Mouse (Mus musculus): ENCODE measurements around the gene Fndc3b. TPM values are rescaled to one million over a fixed set of nuclear protein-coding genes. Genes with fewer than 3 reads are reported as not detected.
A peak's percentile ranks its signal among the peaks of the same experiment; 100 is the strongest.

Fndc3b gene
- polyA plus RNA-seq, 1 experiment from 2014 or later: 4.7 TPM

DNA sequence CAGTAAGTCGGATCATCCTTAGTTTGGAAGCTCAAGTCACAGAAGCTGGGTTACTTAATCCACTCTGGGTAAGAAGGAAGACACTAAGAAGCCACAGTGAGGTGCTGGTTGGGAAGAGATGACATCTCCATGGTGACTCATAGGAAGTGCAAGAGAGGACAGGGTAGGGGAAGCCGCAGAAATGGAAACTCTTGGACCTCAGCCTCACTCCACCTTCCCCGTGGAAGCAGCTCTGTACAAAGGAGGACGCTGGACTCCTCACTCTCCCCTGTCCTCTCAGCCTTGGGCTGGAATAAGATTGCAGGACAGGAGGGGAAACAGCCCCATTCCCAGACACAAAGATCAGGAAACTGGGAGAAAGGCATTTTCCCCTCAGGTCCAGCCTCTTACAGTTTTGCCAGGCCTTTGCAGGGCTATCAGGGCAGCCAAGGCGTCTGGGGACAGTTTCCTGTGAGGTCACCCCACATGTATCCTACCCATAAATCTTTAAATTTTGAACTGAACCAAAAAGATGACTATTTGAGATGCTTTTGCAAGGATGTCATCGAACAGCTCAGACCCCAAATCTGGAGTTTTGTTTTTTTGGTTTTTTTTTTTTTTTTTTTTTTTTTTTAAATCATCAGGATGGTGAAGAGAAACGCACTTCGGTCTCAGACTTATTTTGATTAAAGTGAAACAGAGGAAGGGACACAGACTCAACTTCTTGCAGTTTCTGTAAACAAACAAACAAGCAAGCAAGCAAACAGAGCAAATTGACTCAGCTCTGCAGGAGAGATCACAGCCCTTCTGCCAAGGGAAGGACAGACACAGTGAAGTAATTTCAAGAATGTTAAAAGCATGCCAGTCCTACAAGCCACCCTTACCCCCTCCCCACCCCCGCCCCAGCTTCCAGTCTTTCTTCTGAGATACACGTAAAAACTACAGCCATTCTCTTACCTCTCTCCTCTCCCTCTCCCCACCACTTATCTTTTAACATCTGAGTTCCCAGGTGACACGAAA, 126.2 kb downstream of the Fndc3b start:
- H3K27ac ChIP-seq: peak overlapping the region; percentile 15; the same call in 1 of the 2 replicates
- no peaks in the 10 kb centered on the region for H3K27me3 ChIP-seq
- WGBS (ENCODE audit: insufficient replicate concordance): 33% methylated on average over 11 of the region's 11 CpGs
- H3K4me1 ChIP-seq (replicated peaks): peaks cover 21% of the 10 kb centered on the region
- H3K4me3 ChIP-seq (replicated peaks): no peak overlapping the region
- H3K4me2 ChIP-seq: no peak overlapping the region
- H3K9ac ChIP-seq: no peak overlapping the region
- ATAC-seq (ENCODE audit: low read depth) (no peak), DNase-seq (no peak)
- no peaks in the 10 kb centered on the region for H3K9me3 ChIP-seq (replicated peaks)
- H3K36me3 ChIP-seq: no peaks in the 10 kb centered on the region

DNA sequence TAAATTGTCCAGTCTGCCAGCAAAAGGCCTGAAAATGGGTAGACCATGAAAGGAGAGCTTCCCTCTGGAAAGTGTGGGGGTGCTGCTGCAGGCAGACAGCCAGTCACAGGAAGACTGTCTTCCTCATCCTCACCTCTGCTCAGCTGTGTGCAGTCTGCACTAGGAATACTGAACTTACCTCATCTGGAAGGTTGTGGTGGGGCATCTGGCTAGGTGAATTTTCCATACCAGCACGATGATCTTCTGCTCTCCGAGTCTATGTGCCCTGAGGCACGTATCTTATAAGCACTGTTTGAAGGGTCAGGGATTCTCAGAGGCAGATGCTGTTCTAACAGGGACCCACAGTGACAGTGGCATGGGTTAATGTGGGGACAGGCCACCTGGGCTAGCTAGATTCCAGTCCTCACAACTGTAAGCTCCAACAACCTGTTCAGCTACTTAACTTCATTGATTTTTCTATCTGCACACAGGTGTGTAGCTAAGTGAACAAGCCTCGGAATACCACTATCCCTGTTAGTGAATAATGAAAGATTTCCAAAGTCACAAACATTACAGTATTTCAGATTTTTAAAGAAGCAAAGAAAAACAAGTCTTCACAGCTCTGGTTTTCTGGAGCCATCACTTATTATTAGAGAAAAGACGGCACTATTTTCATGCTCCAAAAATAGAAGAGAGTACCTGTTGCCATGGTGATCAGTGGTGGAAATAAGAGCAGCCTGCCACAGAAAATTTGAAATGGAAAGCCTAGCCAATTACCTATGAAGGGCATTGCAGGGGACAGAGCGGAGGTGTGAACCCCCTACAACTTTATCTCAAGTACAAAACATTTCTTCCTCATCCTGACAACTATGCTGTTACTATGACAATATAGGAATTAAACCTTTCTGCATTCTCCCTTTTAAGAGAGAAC, 128.9 kb downstream of the Fndc3b start:
- WGBS (ENCODE audit: insufficient replicate concordance): 61% methylated on average over 6 of the region's 6 CpGs
- H3K9me3 ChIP-seq (replicated peaks): no peaks in the 10 kb centered on the region
- no peaks in the 10 kb centered on the region for H3K36me3 ChIP-seq
- ATAC-seq (ENCODE audit: low read depth) (no peak), DNase-seq (no peak)
- no peaks in the 10 kb centered on the region for H3K27me3 ChIP-seq
- H3K4me3 ChIP-seq (replicated peaks): no peak overlapping the region
- no peak overlapping the region for H3K27ac ChIP-seq
- H3K9ac ChIP-seq: no peak overlapping the region
- H3K4me1 ChIP-seq (replicated peaks): peaks cover 21% of the 10 kb centered on the region
- H3K4me2 ChIP-seq: no peak overlapping the region

DNA sequence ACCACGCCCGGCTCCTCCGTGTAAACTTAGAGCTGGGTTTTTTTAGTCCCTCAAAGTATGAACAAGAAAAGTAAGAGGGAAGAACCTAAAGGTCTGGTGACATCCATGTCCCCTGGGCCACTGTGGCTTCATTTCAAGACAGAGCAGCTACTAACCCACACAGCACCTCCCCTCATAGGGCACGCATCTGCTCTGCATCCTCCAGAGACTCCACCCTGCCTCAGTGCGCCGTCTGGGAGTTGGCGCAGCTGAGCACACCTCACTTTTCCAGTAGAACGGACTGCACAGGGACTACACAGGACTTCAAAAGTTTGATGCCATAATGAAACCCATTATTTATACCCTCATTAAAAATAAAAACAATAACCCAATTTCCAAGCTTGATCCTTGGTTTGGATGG, 130.2 kb downstream of the Fndc3b start:
- Histone ChIP-seq H3K4me2 (no peak overlapping the region), H3K9me3 (replicated peaks) (no peaks in the 10 kb centered on the region), H3K27ac (no peak overlapping the region), H3K4me1 (replicated peaks) (peaks cover 13% of the 10 kb centered on the region), H3K36me3 (no peaks in the 10 kb centered on the region), H3K27me3 (no peaks in the 10 kb centered on the region), H3K4me3 (replicated peaks) (no peak overlapping the region), H3K9ac (no peak overlapping the region)
- WGBS (ENCODE audit: insufficient replicate concordance): 77% methylated on average over 8 of the region's 8 CpGs
- DNase-seq: no peak
- no peak for ATAC-seq (ENCODE audit: low read depth)

DNA sequence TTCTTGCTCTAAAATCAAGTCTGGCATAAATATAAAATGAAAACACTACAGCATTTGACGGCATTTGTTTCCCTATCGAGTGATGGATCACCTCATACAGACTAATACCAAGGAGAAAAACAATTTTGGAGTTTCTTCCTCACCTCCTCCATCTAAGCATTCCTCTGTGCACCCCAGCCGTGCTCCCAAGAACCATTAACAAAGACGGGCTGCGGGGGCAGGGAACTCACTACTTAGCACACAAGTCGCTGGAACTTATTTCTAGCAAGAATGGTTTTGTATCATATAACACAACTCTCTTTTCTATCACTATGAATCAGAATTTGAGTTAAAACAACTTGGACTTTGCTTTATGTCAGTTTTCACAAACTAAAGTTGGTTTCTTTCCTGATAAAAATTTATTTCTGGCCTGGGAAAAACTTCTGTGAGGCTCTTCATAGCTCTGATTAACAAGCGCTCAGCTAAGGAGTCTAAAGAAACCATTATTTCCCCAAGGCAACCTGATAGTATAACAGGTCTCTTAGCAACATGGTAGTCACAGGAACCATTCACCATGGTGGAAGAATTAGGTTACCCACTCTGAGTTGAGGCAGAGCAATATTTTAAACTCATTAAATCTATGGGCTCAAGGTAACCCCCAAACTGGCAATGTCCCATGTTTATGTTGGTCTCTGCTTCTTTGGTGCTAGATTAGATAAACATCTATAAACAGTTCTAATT, 131.1 kb downstream of the Fndc3b start:
- Histone ChIP-seq H3K36me3 (no peaks in the 10 kb centered on the region), H3K9me3 (replicated peaks) (no peaks in the 10 kb centered on the region), H3K4me1 (replicated peaks) (peaks cover 11% of the 10 kb centered on the region), H3K4me3 (replicated peaks) (no peak overlapping the region), H3K27me3 (no peaks in the 10 kb centered on the region), H3K27ac (no peak overlapping the region), H3K4me2 (no peak overlapping the region), H3K9ac (no peak overlapping the region)
- ATAC-seq (ENCODE audit: low read depth) (no peak), DNase-seq (no peak)
- WGBS (ENCODE audit: insufficient replicate concordance): 69% methylated on average over 7 of the region's 7 CpGs

DNA sequence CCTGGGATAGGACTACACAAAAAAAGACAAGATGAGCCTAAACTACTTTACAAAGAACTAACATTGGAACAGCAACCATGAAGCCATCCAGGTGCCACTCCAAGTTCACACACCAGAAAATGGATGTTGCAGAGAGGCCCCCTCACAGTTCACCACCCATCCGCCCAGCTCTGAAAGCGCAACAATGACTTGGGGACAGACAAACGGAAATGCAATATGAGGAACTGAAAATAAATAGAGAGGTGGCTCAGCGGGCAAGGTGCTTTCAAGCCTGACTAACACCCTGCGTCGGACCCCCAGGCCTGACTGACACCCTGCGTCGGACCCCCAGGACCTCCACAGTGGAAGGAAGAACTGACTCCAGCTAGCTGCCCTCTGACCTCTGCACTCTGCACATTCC, 131.9 kb downstream of the Fndc3b start:
- Histone ChIP-seq H3K27me3 (no peaks in the 10 kb centered on the region), H3K9ac (no peak overlapping the region), H3K9me3 (replicated peaks) (no peaks in the 10 kb centered on the region), H3K27ac (no peak overlapping the region), H3K36me3 (no peaks in the 10 kb centered on the region), H3K4me2 (no peak overlapping the region), H3K4me1 (replicated peaks) (peaks cover 4% of the 10 kb centered on the region), H3K4me3 (replicated peaks) (no peak overlapping the region)
- DNase-seq (no peak), ATAC-seq (ENCODE audit: low read depth) (no peak)
- WGBS (ENCODE audit: insufficient replicate concordance): 61% methylated on average over 8 of the region's 8 CpGs

DNA sequence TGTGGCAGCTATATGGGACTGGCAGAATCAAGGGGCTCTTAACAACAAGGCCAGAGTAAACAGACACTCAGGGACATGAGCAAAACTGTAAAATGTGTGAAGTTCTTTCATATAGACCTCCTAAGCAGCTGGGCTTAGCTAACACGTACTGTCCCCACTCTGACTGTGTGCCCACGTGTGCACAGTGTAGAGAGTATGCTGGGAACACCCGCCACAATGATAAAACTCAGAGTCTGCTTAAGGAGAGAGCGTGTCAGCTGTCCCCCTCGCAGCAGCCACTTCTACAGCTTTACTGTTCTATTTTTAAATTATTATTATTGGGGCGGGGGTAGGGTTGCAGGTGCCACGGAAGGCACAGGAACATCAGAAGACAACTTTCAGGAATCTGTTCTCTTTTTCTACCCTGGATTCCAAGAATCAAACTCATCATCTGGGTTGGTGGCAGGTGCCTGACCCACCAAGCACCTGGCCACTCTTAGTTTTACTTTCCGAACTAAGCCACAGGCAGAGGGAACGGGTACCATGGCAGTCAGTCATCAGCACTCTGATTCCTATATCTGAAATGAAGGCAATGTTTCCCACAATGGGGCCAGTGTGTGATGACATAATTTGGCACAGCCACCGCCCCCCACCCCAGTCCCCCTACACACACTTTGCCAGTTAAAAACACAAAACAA, 133.6 kb downstream of the Fndc3b start:
- Histone ChIP-seq H3K36me3 (no peaks in the 10 kb centered on the region), H3K9me3 (replicated peaks) (no peaks in the 10 kb centered on the region), H3K27me3 (no peaks in the 10 kb centered on the region), H3K9ac (no peak overlapping the region), H3K4me2 (no peak overlapping the region), H3K27ac (no peak overlapping the region), H3K4me3 (replicated peaks) (no peak overlapping the region), H3K4me1 (replicated peaks) (peaks cover 13% of the 10 kb centered on the region)
- DNase-seq (no peak), ATAC-seq (ENCODE audit: low read depth) (no peak)
- 65% methylated on average over 10 of the region's 10 CpGs for WGBS (ENCODE audit: insufficient replicate concordance)

DNA sequence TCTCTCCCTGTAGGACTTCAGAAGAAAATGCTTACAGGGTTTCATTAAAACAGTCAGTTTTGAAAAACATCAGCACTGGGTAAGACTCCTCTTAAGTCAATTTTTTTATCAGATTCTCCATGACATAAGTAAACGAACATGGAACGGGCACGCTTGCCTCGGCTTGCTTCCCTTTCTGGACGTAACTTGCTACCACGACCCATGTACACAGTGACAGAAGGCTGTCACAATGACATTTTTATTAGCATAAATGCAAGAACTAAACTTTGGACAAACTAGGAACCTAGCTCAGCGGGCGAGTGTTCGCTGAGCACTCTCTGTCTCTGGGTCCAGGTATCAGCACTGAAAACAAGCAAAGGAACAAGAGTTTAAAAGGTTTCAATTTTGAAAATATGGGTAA, 136.9 kb downstream of the Fndc3b start:
- DNase-seq: no peak
- H3K36me3 ChIP-seq: no peaks in the 10 kb centered on the region
- H3K27ac ChIP-seq: no peak overlapping the region
- H3K4me3 ChIP-seq (replicated peaks): no peak overlapping the region
- 66% methylated on average over 9 of the region's 9 CpGs for WGBS (ENCODE audit: insufficient replicate concordance)
- peaks cover 17% of the 10 kb centered on the region for H3K4me1 ChIP-seq (replicated peaks)
- ATAC-seq (ENCODE audit: low read depth): no peak
- H3K9ac ChIP-seq: no peak overlapping the region
- no peaks in the 10 kb centered on the region for H3K9me3 ChIP-seq (replicated peaks)
- H3K4me2 ChIP-seq: no peak overlapping the region
- no peaks in the 10 kb centered on the region for H3K27me3 ChIP-seq

DNA sequence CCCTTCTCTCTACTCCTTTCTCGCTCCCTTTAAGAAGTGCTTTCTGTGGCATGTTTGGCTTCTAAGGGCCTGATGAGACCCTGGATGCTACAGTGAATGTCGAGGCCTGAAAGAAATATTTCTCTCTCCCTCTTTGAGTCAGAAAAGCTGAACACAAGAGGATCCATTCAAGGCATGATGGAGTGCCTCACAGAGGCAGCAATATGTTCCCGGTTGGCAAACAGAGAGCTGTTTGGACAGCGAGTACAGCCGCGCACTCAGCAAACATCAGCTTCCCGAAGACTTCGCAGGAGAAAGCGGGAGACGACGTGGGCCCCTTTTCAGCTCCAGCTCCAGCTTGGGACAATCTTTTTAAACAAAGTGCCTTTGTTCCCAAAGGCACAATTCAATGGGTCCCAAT, 137.6 kb downstream of the Fndc3b start:
- H3K36me3 ChIP-seq: no peaks in the 10 kb centered on the region
- no peak overlapping the region for H3K27ac ChIP-seq
- H3K9ac ChIP-seq: no peak overlapping the region
- no peak overlapping the region for H3K4me2 ChIP-seq
- H3K4me3 ChIP-seq (replicated peaks): no peak overlapping the region
- WGBS (ENCODE audit: insufficient replicate concordance): 67% methylated on average over 11 of the region's 11 CpGs
- no peaks in the 10 kb centered on the region for H3K9me3 ChIP-seq (replicated peaks)
- peaks cover 17% of the 10 kb centered on the region for H3K4me1 ChIP-seq (replicated peaks)
- H3K27me3 ChIP-seq: no peaks in the 10 kb centered on the region
- DNase-seq (no peak), ATAC-seq (ENCODE audit: low read depth) (no peak)

DNA sequence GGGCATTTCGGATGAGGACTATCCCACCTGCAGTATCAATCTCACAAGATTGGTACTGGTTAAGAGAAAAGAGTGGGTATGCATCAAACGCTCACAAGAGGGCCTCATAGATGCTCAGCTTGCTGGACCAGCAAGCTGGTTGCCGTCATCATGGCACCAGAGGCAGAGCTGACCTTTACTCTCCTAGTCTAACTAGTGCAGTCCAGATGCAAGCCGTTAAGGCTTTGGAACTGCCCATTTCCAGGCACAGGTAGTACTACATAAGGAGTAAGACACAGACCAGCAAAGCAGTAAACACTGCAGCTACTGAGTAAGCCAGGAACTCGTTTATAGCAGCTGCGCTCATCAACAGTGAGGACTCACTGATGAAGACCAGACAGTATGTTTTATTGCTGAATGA, 138.8 kb downstream of the Fndc3b start:
- Histone ChIP-seq H3K27ac (no peak overlapping the region), H3K9ac (no peak overlapping the region), H3K4me2 (no peak overlapping the region), H3K27me3 (no peaks in the 10 kb centered on the region), H3K9me3 (replicated peaks) (no peaks in the 10 kb centered on the region), H3K4me3 (replicated peaks) (no peak overlapping the region), H3K36me3 (no peaks in the 10 kb centered on the region), H3K4me1 (replicated peaks) (peaks cover 17% of the 10 kb centered on the region)
- no peak for ATAC-seq (ENCODE audit: low read depth)
- 51% methylated on average over 6 of the region's 6 CpGs for WGBS (ENCODE audit: insufficient replicate concordance)
- DNase-seq: no peak

DNA sequence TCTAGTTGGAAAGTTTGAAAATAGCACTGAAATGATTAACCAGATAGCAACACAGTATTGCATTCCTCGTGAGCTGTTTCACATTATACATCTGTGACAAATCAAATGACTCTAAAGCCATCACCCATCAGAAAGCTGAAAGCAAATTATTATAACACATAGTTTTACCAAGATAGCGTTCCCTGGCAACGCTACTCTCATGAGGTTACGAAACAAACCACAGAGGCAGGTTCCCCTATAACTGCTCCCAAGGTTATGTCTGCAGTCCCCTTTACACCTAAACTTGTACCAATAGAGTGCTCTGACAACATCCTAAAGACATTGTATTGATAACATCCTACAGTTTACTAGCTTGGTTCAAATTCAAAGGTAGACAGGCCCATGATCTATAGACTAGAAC, 145.8 kb downstream of the Fndc3b start:
- DNase-seq (no peak), ATAC-seq (ENCODE audit: low read depth) (no peak)
- H3K36me3 ChIP-seq: no peaks in the 10 kb centered on the region
- H3K4me2 ChIP-seq: no peak overlapping the region
- no peak overlapping the region for H3K9ac ChIP-seq
- no peaks in the 10 kb centered on the region; the same call in none of the 2 replicates for H3K4me1 ChIP-seq (replicated peaks)
- 56% methylated on average over 4 of the region's 4 CpGs for WGBS (ENCODE audit: insufficient replicate concordance)
- H3K4me3 ChIP-seq (replicated peaks): no peak overlapping the region
- no peaks in the 10 kb centered on the region for H3K9me3 ChIP-seq (replicated peaks)
- H3K27ac ChIP-seq: no peak overlapping the region
- H3K27me3 ChIP-seq: no peaks in the 10 kb centered on the region

Data from liver, embryonic 13.5 days (tissue).